Mouse (Mus musculus) kidney, adult 2 months (tissue): ENCODE results near the gene Gprin1. TPM values are rescaled to one million over a fixed set of nuclear protein-coding genes. Genes with fewer than 3 reads are reported as not detected.

ENCODE experiments used
- DNase-seq: peaks from one replicate; pipeline ENCODE4 v3.0.0; 2021
- H3K27ac ChIP-seq: fragments of 200-500 bp; 2 replicates; pipeline ENCODE4 v1.5.1; 2012; ENCODE audit warnings: low read depth, low read length, control low read depth, inconsistent platforms; ENCODE audit not compliant: insufficient read depth
- H3K27me3 ChIP-seq: fragments of 200-500 bp; replicated peaks from 2 replicates; pipeline ENCODE4 v1.6.1; 2012; ENCODE audit warnings: mild to moderate bottlenecking, moderate library complexity, low read length, inconsistent platforms; ENCODE audit not compliant: control insufficient read depth, insufficient read depth
- H3K36me3 ChIP-seq: fragments of 200-500 bp; 2 replicates; pipeline ENCODE4 v1.6.1; 2012; ENCODE audit warnings: mild to moderate bottlenecking, moderate library complexity, low read length, inconsistent platforms; ENCODE audit not compliant: control insufficient read depth, insufficient read depth
- H3K4me1 ChIP-seq: fragments of 200-500 bp; 2 replicates; pipeline ENCODE4 v1.6.1; 2011; ENCODE audit warnings: low read length; ENCODE audit not compliant: control insufficient read depth, insufficient read depth
- H3K4me3 ChIP-seq: fragments of 200-500 bp; 2 replicates; pipeline ENCODE4 v1.5.1; 2011; ENCODE audit warnings: mild to moderate bottlenecking, low read depth, low read length, control low read depth; ENCODE audit not compliant: insufficient read depth
- CTCF ChIP-seq: fragments of 200-500 bp; conservative IDR thresholded peaks from 2 replicates; pipeline ENCODE4 v1.5.1; 2011; ENCODE audit warnings: low read depth, mild to moderate bottlenecking, control low read depth, low read length, moderate library complexity, mixed read lengths; ENCODE audit not compliant: insufficient read depth, insufficient read length
- POLR2A ChIP-seq: fragments of 200-500 bp; IDR thresholded peaks from one replicate; pipeline ENCODE4 v1.6.1; 2011; ENCODE audit warnings: low read depth, low read length, control low read depth
- WGBS: fragments of 180-500 bp; shearing (Covaris S2); methylation state at CpG from one replicate; pipeline ENCODE4 v1.1.7; 2018; 5-methylcytosine and 5-hydroxymethylcytosine counted together
- polyA plus RNA-seq: library from polyadenylated mRNA; depleted of rRNA; stranded (reverse); fragments of >200 nt; gene quantifications from 2 replicates; pipeline ENCODE4 v1.2.3, GENCODE M21; 2012

The Gprin1 gene
- polyA plus RNA-seq, 1 experiment, result 0.03 TPM

- Histone ChIP-seq H3K27ac (peak overlapping the region; percentile 98), H3K27me3 (no peaks in the 10 kb centered on the region), H3K4me3 (peak overlapping the region; percentile 65), H3K36me3 (no peaks in the 10 kb centered on the region), H3K4me1 (peaks cover 13% of the 10 kb centered on the region; the same call in 1 of the 2 replicates)
- no peak for TF ChIP-seq POLR2A
- no peak for TF ChIP-seq CTCF
- 10% methylated on average over 26 of the region's 26 CpGs for WGBS
- peak; percentile 95 for DNase-seq
Measured at GRCm38 (mm10) chr13:54694348-54695060, 55.2 kb downstream of the Gprin1 start.

GRCm38 (mm10) chr13:54693558-54694347 lies 55.9 kb downstream of the Gprin1 start, which contains the start of gene Rnf44:
Gene Rnf44, minus strand, starts transcription at chr13:54693907.
- no peaks in the 10 kb centered on the region for H3K27me3 ChIP-seq
- peaks cover 13% of the 10 kb centered on the region; the same call in 1 of the 2 replicates for H3K4me1 ChIP-seq
- TF ChIP-seq POLR2A (no peak), CTCF (no peak)
- peak within 1 kb of the TSS; percentile 89 for H3K4me3 ChIP-seq
- H3K36me3 ChIP-seq, result no peaks in the 10 kb centered on the region
- DNase-seq, result peak; percentile 99
- WGBS, result under 1% methylated on average over 89 of the region's 92 CpGs
- peak within 1 kb of the TSS; percentile 98 for H3K27ac ChIP-seq

- H3K27ac ChIP-seq, result peak overlapping the region; percentile 81
- no peaks in the 10 kb centered on the region for H3K36me3 ChIP-seq
- H3K4me1 ChIP-seq, result peaks cover 13% of the 10 kb centered on the region; the same call in 1 of the 2 replicates
- H3K4me3 ChIP-seq, result peak overlapping the region; percentile 89
- H3K27me3 ChIP-seq, result no peaks in the 10 kb centered on the region
- DNase-seq, result no peak
- TF ChIP-seq POLR2A, result no peak
- no peak for TF ChIP-seq CTCF
- WGBS, result 5% methylated on average over 21 of the region's 21 CpGs
Measured at GRCm38 (mm10) chr13:54692711-54693557, 56.7 kb downstream of the Gprin1 start.

GRCm38 (mm10) chr13:54691737-54692136 lies 57.9 kb downstream of the Gprin1 start:
- Histone ChIP-seq H3K36me3 (no peaks in the 10 kb centered on the region), H3K4me3 (no peak overlapping the region), H3K27me3 (no peaks in the 10 kb centered on the region), H3K4me1 (peaks cover 13% of the 10 kb centered on the region; the same call in 1 of the 2 replicates), H3K27ac (no peak overlapping the region)
- DNase-seq, result peak; percentile 14
- TF ChIP-seq POLR2A (no peak), CTCF (no peak)

GRCm38 (mm10) chr13:54690151-54690740 lies 59.4 kb downstream of the Gprin1 start:
- WGBS, result 88% methylated on average over 8 of the region's 8 CpGs

More at GRCm38 (mm10) chr13:54690151-54690740, 59.4 kb downstream of the Gprin1 start:
- H3K4me1 ChIP-seq, result peaks cover 27% of the 10 kb centered on the region
- no peak for DNase-seq
- no peak overlapping the region for H3K4me3 ChIP-seq
- H3K27me3 ChIP-seq, result no peaks in the 10 kb centered on the region
- TF ChIP-seq CTCF (no peak), POLR2A (no peak)
- H3K27ac ChIP-seq, result no peak overlapping the region
- H3K36me3 ChIP-seq, result no peaks in the 10 kb centered on the region
